Mouse (Mus musculus) cerebellum, postnatal 25 days (tissue): ENCODE measurements at regions not wholly inside any gene's neighbourhood (a gene's known extent, or its start where the extent isn't known, plus 50 kb on each side); places are given as distances from the start of the nearest gene placed in this dataset.

Experiments
- DNase-seq, 2 experiments: peaks; one replicate each; pipeline ENCODE4 v3.0.0; 2021; ENCODE audit warnings: mixed read lengths in 2 of 2

- DNase-seq = no peak
Observed at GRCm38 (mm10) chr12:118405135-118405534, 103.9 kb upstream of the Sp4 start.

GRCm38 (mm10) chr12:118404171-118404570, 102.9 kb upstream of the Sp4 start:
- DNase-seq = no peak

GRCm38 (mm10) chr12:118403519-118404087, 102.4 kb upstream of the Sp4 start:
- no peak for DNase-seq

- no peak for DNase-seq
Observed at GRCm38 (mm10) chr12:118401377-118401776, 100.1 kb upstream of the Sp4 start.

GRCm38 (mm10) chr12:118391654-118392053, 90.4 kb upstream of the Sp4 start:
- no peak for DNase-seq

GRCm38 (mm10) chr12:118381013-118381412, 79.8 kb upstream of the Sp4 start:
- no peak for DNase-seq

- DNase-seq = no peak
Observed at GRCm38 (mm10) chr12:118377898-118378297, 76.7 kb upstream of the Sp4 start.

GRCm38 (mm10) chr12:118376521-118377493, 75.6 kb upstream of the Sp4 start:
- DNase-seq = no peak

GRCm38 (mm10) chr12:118373250-118373649, 72.0 kb upstream of the Sp4 start:
- no peak for DNase-seq

GRCm38 (mm10) chr12:118371905-118372304, 70.7 kb upstream of the Sp4 start:
- DNase-seq = no peak

- no peak for DNase-seq
Observed at GRCm38 (mm10) chr12:118367307-118368076, 66.3 kb upstream of the Sp4 start.

GRCm38 (mm10) chr12:118352866-118353265, 51.6 kb upstream of the Sp4 start:
- DNase-seq = no peak

GRCm38 (mm10) chr12:118351421-118351820, 50.2 kb upstream of the Sp4 start:
- DNase-seq = no peak
